8 mouse cellular contexts compared by ENCODE assay signal in the genomic region with DNA sequence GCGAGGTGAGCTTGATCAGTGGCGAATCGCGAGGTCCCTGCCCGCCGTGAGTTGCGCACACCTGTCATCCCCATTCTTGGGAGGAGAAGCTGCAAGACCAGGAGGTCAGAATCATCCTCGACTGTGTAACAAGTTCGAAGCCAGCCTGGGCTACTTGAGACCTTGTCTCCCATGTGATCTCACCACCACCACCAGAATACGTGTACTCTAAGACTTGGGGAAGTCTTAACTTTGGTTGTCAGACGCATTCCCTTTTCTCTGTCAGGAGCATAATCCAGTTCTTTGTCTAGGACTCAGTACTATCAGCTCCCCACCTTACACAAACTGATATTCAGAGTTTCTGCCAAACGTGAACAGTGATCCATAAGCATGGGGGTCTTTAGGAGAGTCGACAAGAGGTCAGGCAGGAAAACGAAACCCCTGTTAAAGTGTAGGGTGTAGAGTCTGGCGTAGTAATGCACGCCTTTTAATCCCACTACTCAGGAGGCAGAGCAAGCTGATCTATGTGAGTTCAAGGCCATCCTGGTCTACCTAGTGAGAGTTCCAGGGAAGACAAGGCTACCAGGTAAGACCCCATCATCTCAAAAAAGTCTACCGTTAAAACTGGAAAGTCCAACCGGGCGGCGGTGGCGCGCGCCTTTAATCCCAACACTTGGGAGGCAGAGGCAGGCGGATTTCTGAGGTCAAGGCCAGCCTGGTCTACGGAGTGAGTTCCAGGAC. TPM values are rescaled to one million over a fixed set of nuclear protein-coding genes. Genes with fewer than 3 reads are reported as not detected.
DNase-seq lines count a peak whose midpoint lies in the region; ATAC-seq and TF ChIP-seq lines count a peak whose summit lies in the region.

No protein-coding gene starts in this region.

- WGBS in liver, adult 2 months, result 40% methylated on average over 25 of the region's 25 CpGs
- 43% methylated on average over 25 of the region's 25 CpGs for WGBS in embryonic facial prominence, embryonic 12.5 days

- DNase-seq in liver, adult 2 months (ENCODE audit: extremely low read depth, low read depth, low spot score), result no peak
- DNase-seq in liver, result no peak
- no peak for DNase-seq in spleen, postnatal 14 days (ENCODE audit: low spot score in 2 of 2)
- no peak for DNase-seq in layer of hippocampus, adult 8-10 months (ENCODE audit: low spot score in 2 of 2)
- no peak for DNase-seq in adrenal gland, postnatal 4 days (ENCODE audit: low spot score in 2 of 2)

- no peaks in the 10 kb centered on the region for H3K27me3 ChIP-seq in liver, adult 2 months (ENCODE audit: control insufficient read depth, insufficient read depth, low read length)
- H3K27me3 ChIP-seq in embryonic facial prominence, embryonic 12.5 days, result no peaks in the 10 kb centered on the region
- no peaks in the 10 kb centered on the region for H3K27me3 ChIP-seq in myocyte (ENCODE audit: control insufficient read depth, insufficient read depth, insufficient read length)

- peak overlapping the region; percentile 61 for H3K4me3 ChIP-seq in liver, adult 2 months (ENCODE audit: insufficient read depth, low read depth, low read length)
- H3K4me3 ChIP-seq in embryonic facial prominence, embryonic 12.5 days, result peak overlapping the region; percentile 99
- H3K4me3 ChIP-seq in myocyte, result peak overlapping the region; percentile 83

- no peaks in the 10 kb centered on the region; the same call in 1 of the 2 replicates for H3K36me3 ChIP-seq in liver, adult 2 months (ENCODE audit: control insufficient read depth, insufficient read depth, low read length)
- H3K36me3 ChIP-seq in embryonic facial prominence, embryonic 12.5 days, result peaks cover 22% of the 10 kb centered on the region
- H3K36me3 ChIP-seq in myocyte (ENCODE audit: control insufficient read depth, insufficient read depth), result peaks cover 9% of the 10 kb centered on the region

- no peak for ATAC-seq in embryonic facial prominence, embryonic 12.5 days (ENCODE audit: insufficient number of reproducible peaks, insufficient read depth, low FRiP score, low TSS enrichment)
- ATAC-seq in inflammation-experienced regulatory T-cells, adult 6 months, result peak; percentile 12

- no peak for TF ChIP-seq POLR2A in liver, adult 2 months (IDR thresholded peaks at IDR 0.05; ENCODE audit: extremely low read depth, insufficient read depth, low read length)
- TF ChIP-seq POLR2A in myocyte (IDR thresholded peaks at IDR 0.05; ENCODE audit: insufficient read length, low read depth), result no peak

- H3K9ac ChIP-seq in liver, adult 2 months (ENCODE audit: low read depth, low read length), result peak overlapping the region; percentile 39
- peak overlapping the region; percentile 93 for H3K9ac ChIP-seq in embryonic facial prominence, embryonic 12.5 days

- H3ac ChIP-seq in myocyte (ENCODE audit: control insufficient read depth, insufficient read length), result peak overlapping the region; percentile 93

- no peaks in the 10 kb centered on the region for H3K9me3 ChIP-seq in embryonic facial prominence, embryonic 12.5 days

- H3K79me2 ChIP-seq in liver, adult 2 months (ENCODE audit: control insufficient read depth, insufficient read depth, low read length), result peaks cover 21% of the 10 kb centered on the region
- H3K79me2 ChIP-seq in myocyte (ENCODE audit: control insufficient read depth, insufficient read depth), result peaks cover 58% of the 10 kb centered on the region

- H3K27ac ChIP-seq in liver, adult 2 months (replicated peaks; ENCODE audit: insufficient read depth, low read depth, low read length), result peak overlapping the region; percentile 23; the same call in 1 of the 2 replicates
- peak overlapping the region; percentile 97; the same call in 1 of the 2 replicates for H3K27ac ChIP-seq in embryonic facial prominence, embryonic 12.5 days

- TF ChIP-seq CTCF in liver, adult 2 months (IDR thresholded peaks at IDR 0.05; ENCODE audit: low read depth, low read length), result no peak

- H3K4me1 ChIP-seq in liver, adult 2 months (ENCODE audit: control insufficient read depth, insufficient read depth, low read length), result peaks cover 14% of the 10 kb centered on the region
- peaks cover 26% of the 10 kb centered on the region for H3K4me1 ChIP-seq in embryonic facial prominence, embryonic 12.5 days

- peak overlapping the region; percentile 81 for H3K4me2 ChIP-seq in embryonic facial prominence, embryonic 12.5 days (replicated peaks)
- peak overlapping the region; percentile 90 for H3K4me2 ChIP-seq in myocyte (ENCODE audit: low read depth)

TF ChIP-seq in myocyte, 11 proteins besides CTCF, POLR2A, EP300 and RAD21:
- TF ChIP-seq MYOD1 (IDR thresholded peaks at IDR 0.05; ENCODE audit: control insufficient read depth in 1 of 3, insufficient read length in 2 of 3, low read depth in 2 of 3), result peak in 1 of 3 experiments; percentile 6
- TF ChIP-seq MYOG (IDR thresholded peaks at IDR 0.05; ENCODE audit: control insufficient read depth in 1 of 3, insufficient read depth in 1 of 3, insufficient read length in 2 of 3, low read depth in 2 of 3), result peak in 1 of 3 experiments; percentile 18
- no peak for TF ChIP-seq POLR2AphosphoS2 (IDR thresholded peaks at IDR 0.05; ENCODE audit: insufficient read length, low read depth)
- no peak for TF ChIP-seq TCF12 (IDR thresholded peaks at IDR 0.05; ENCODE audit: insufficient read depth, poor library complexity, severe bottlenecking)

RNA-seq across cellular contexts. Expression of gene D11Wsu47e, which starts 0.7 kb away (rescaled TPM):
- total RNA-seq in liver, adult 2 months (2014; rRNA removed), result 4.1 and 5.0 TPM in 2 replicates
- 3.3 and 4.5 TPM in 2 replicates for polyA plus RNA-seq in liver, adult 2 months (2012; rRNA removed)
- polyA plus RNA-seq in embryonic facial prominence, embryonic 12.5 days (2016; fragmentation: Nextera tagmentation; extraction: Ambion mirVana), result 24.5 and 26.5 TPM in 2 replicates
- polyA plus RNA-seq in inflammation-experienced regulatory T-cells, adult 6 months (2017; shearing (Covaris generic)), result 1 to 10 TPM; 6.7 to 8.8 (median 8.0) TPM
- polyA plus RNA-seq in myocyte (2012; fragmentation: generic; extraction: Trizol), result 10.6 TPM
- total RNA-seq in layer of hippocampus, adult 8-10 months (2022), result 10 to 100 TPM; 14.1 to 17.1 (median 15.7) TPM
- 10 to 100 TPM; 24.7 to 25.9 TPM for total RNA-seq in adrenal gland, postnatal 4 days (2021)

RNA-seq across cellular contexts. Expression of gene Fam104a, which starts 0.9 kb away (rescaled TPM):
- 4.5 and 5.6 TPM in 2 replicates for total RNA-seq in liver, adult 2 months (2014; rRNA removed)
- 15.2 and 16.4 TPM in 2 replicates for polyA plus RNA-seq in liver, adult 2 months (2012; rRNA removed)
- polyA plus RNA-seq in embryonic facial prominence, embryonic 12.5 days (2016; fragmentation: Nextera tagmentation; extraction: Ambion mirVana), result 52.6 TPM in 2 replicates
- 10 to 100 TPM; 11.5 to 20.2 (median 17.3) TPM for polyA plus RNA-seq in inflammation-experienced regulatory T-cells, adult 6 months (2017; shearing (Covaris generic))
- 45.8 TPM for polyA plus RNA-seq in myocyte (2012; fragmentation: generic; extraction: Trizol)
- total RNA-seq in layer of hippocampus, adult 8-10 months (2022), result 10 to 100 TPM; 26.8 to 28.6 (median 27.6) TPM
- 10 to 100 TPM; 32.5 to 33.5 TPM for total RNA-seq in adrenal gland, postnatal 4 days (2021)

RNA-seq across cellular contexts. Expression of gene Cpsf4l, which starts 24.9 kb away (rescaled TPM):
- total RNA-seq in liver, adult 2 months (2014; rRNA removed), result 6.0 and 9.9 TPM in 2 replicates
- 2.9 and 3.0 TPM in 2 replicates for polyA plus RNA-seq in liver, adult 2 months (2012; rRNA removed)
- polyA plus RNA-seq in embryonic facial prominence, embryonic 12.5 days (2016; fragmentation: Nextera tagmentation; extraction: Ambion mirVana), result 0.37 TPM in 1 of 2 replicates, not detected in the other
- polyA plus RNA-seq in inflammation-experienced regulatory T-cells, adult 6 months (2017; shearing (Covaris generic)), result not detected
- 0.06 TPM for polyA plus RNA-seq in myocyte (2012; fragmentation: generic; extraction: Trizol)
- total RNA-seq in layer of hippocampus, adult 8-10 months (2022), result under 1 TPM in 1 of 4 experiments, not detected in 3; 0.68 TPM
- total RNA-seq in adrenal gland, postnatal 4 days (2021), result under 1 TPM; 0.62 to 0.68 TPM

RNA-seq across cellular contexts. Expression of gene Slc39a11, which starts 35.0 kb away (rescaled TPM):
- total RNA-seq in liver, adult 2 months (2014; rRNA removed), result 18.8 and 21.5 TPM in 2 replicates
- polyA plus RNA-seq in liver, adult 2 months (2012; rRNA removed), result 22.8 and 27.2 TPM in 2 replicates
- 21.4 TPM in 2 replicates for polyA plus RNA-seq in embryonic facial prominence, embryonic 12.5 days (2016; fragmentation: Nextera tagmentation; extraction: Ambion mirVana)
- polyA plus RNA-seq in inflammation-experienced regulatory T-cells, adult 6 months (2017; shearing (Covaris generic)), result 10 to 100 TPM; 12.6 to 17.3 (median 16.9) TPM
- 15.7 TPM for polyA plus RNA-seq in myocyte (2012; fragmentation: generic; extraction: Trizol)
- 10 to 100 TPM; 20.2 to 24.3 (median 23.4) TPM for total RNA-seq in layer of hippocampus, adult 8-10 months (2022)
- 10 to 100 TPM; 23.9 to 26.0 TPM for total RNA-seq in adrenal gland, postnatal 4 days (2021)

RNA-seq across cellular contexts. Expression of gene Cog1, which starts 35.9 kb away (rescaled TPM):
- total RNA-seq in liver, adult 2 months (2014; rRNA removed), result 6.0 and 8.3 TPM in 2 replicates
- polyA plus RNA-seq in liver, adult 2 months (2012; rRNA removed), result 14.6 and 17.7 TPM in 2 replicates
- polyA plus RNA-seq in embryonic facial prominence, embryonic 12.5 days (2016; fragmentation: Nextera tagmentation; extraction: Ambion mirVana), result 28.9 and 31.1 TPM in 2 replicates
- polyA plus RNA-seq in inflammation-experienced regulatory T-cells, adult 6 months (2017; shearing (Covaris generic)), result 10 to 100 TPM; 14.9 to 16.9 (median 15.8) TPM
- 25.6 TPM for polyA plus RNA-seq in myocyte (2012; fragmentation: generic; extraction: Trizol)
- 10 to 100 TPM; 48.6 to 61.6 (median 57.1) TPM for total RNA-seq in layer of hippocampus, adult 8-10 months (2022)
- total RNA-seq in adrenal gland, postnatal 4 days (2021), result 10 to 100 TPM; 34.9 to 41.8 TPM
